Mouse (Mus musculus) limb, embryonic 10.5 days (tissue): Measurements from ENCODE around the gene OR5BS1P. TPM values are rescaled to one million over a fixed set of nuclear protein-coding genes. Genes with fewer than 3 reads are reported as not detected.
"Not testable (repeated sequence)": the region's sequence is repeated elsewhere in the genome, so short reads cannot be mapped to it uniquely, and the experiment has no call there.

ENCODE experiments used
- DNase-seq: peaks from one replicate; pipeline ENCODE4 v3.0.0-alpha.2; 2017; ENCODE audit warnings: low spot score
- H3K27ac ChIP-seq: fragments of 300-500 bp; sonication (generic); 2 replicates; pipeline ENCODE4 v1.5.1; 2016; ENCODE audit warnings: mild to moderate bottlenecking
- H3K27me3 ChIP-seq: fragments of 300-500 bp; sonication (generic); 2 replicates; pipeline ENCODE4 v1.6.1; 2016; ENCODE audit warnings: low read depth, mild to moderate bottlenecking; ENCODE audit not compliant: poor library complexity, severe bottlenecking
- H3K36me3 ChIP-seq: fragments of 300-500 bp; sonication (generic); 2 replicates; pipeline ENCODE4 v1.6.1; 2016; ENCODE audit warnings: mild to moderate bottlenecking, moderate library complexity
- H3K4me1 ChIP-seq: fragments of 300-500 bp; sonication (generic); 2 replicates; pipeline ENCODE4 v1.6.1; 2016
- H3K4me3 ChIP-seq: fragments of 300-500 bp; sonication (generic); 2 replicates; pipeline ENCODE4 v1.5.1; 2016; ENCODE audit warnings: mild to moderate bottlenecking, moderate library complexity
- H3K9me3 ChIP-seq: fragments of 300-500 bp; sonication (generic); replicated peaks from 2 replicates; pipeline ENCODE4 v1.6.1; 2016; ENCODE audit warnings: mild to moderate bottlenecking
- whole genome bisulfite sequencing: fragments of 180-500 bp; shearing (Covaris S2); methylation state at CpG from one replicate; pipeline ENCODE4 v1.1.7; 2016; 5-methylcytosine and 5-hydroxymethylcytosine counted together
- polyA plus RNA-seq: library from polyadenylated mRNA; unstranded; fragments of >200 nt; fragmentation: Nextera tagmentation; extraction: Ambion mirVana; gene quantifications from 2 replicates; pipeline ENCODE4 v1.2.1, GENCODE M21; 2016

The OR5BS1P gene
- not detected in 2 replicates for polyA plus RNA-seq

- H3K4me1 ChIP-seq: no peaks in the 10 kb centered on the region
- H3K36me3 ChIP-seq: no peaks in the 10 kb centered on the region
- H3K4me3 ChIP-seq: no peak within 1 kb of the TSS
- H3K27me3 ChIP-seq: no peaks in the 10 kb centered on the region
- H3K27ac ChIP-seq: no peak within 1 kb of the TSS
- DNase-seq: no peak
- no peaks in the 10 kb centered on the region for H3K9me3 ChIP-seq
- 90% methylated on average over 4 of the region's 4 CpGs for WGBS
Measured at GRCm38 (mm10) chr15:98469596-98469995, at the start of gene OR5BS1P. TSS of gene OR5BS1P (plus strand) at chr15:98469896.

- Histone ChIP-seq H3K27ac (no peak overlapping the region), H3K9me3 (no peaks in the 10 kb centered on the region), H3K27me3 (no peaks in the 10 kb centered on the region), H3K4me3 (no peak overlapping the region), H3K36me3 (no peaks in the 10 kb centered on the region), H3K4me1 (peaks cover 23% of the 10 kb centered on the region)
- WGBS: 68% methylated on average over 4 of the region's 4 CpGs
- no peak for DNase-seq
Measured at GRCm38 (mm10) chr15:98420897-98421296, 48.8 kb upstream of the OR5BS1P start.

- Histone ChIP-seq H3K36me3 (no peaks in the 10 kb centered on the region), H3K4me1 (peaks cover 23% of the 10 kb centered on the region), H3K4me3 (no peak overlapping the region), H3K27ac (no peak overlapping the region; the same call in 1 of the 2 replicates), H3K27me3 (no peaks in the 10 kb centered on the region), H3K9me3 (no peaks in the 10 kb centered on the region)
- 68% methylated on average over 14 of the region's 14 CpGs for WGBS
- DNase-seq: no peak
Measured at GRCm38 (mm10) chr15:98424326-98424725, 45.4 kb upstream of the OR5BS1P start.

GRCm38 (mm10) chr15:98424753-98425152, 44.9 kb upstream of the OR5BS1P start:
- Histone ChIP-seq H3K9me3 (no peaks in the 10 kb centered on the region), H3K4me1 (peaks cover 23% of the 10 kb centered on the region), H3K27me3 (no peaks in the 10 kb centered on the region), H3K4me3 (no peak overlapping the region), H3K27ac (no peak overlapping the region; the same call in 1 of the 2 replicates), H3K36me3 (no peaks in the 10 kb centered on the region)
- peak; percentile 32 for DNase-seq
- WGBS: 59% methylated on average over 6 of the region's 6 CpGs

DNA sequence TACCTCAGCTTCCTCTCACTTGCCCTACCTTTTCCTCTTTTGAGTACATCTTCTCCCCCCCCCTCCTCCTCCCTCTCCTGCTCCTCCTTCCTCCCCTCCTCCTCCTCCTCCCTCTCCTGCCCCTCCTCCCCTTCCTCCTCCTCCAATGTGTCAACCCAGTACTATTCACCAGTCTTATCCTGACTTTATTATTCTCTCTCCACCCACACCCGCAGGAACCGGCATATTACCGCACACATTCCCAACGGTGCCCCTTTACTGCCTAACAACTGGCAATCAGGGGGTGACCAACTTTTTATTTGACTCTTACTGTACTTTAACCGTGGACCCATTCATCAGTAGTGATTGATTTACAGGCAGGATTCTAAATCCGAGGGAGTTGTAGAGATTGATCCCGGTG, 44.5 kb upstream of the OR5BS1P start:
- WGBS: 79% methylated on average over 7 of the region's 7 CpGs
- no peak for DNase-seq
- Histone ChIP-seq H3K27ac (no peak overlapping the region; the same call in 1 of the 2 replicates), H3K9me3 (no peaks in the 10 kb centered on the region), H3K36me3 (no peaks in the 10 kb centered on the region), H3K27me3 (no peaks in the 10 kb centered on the region), H3K4me3 (no peak overlapping the region), H3K4me1 (peaks cover 23% of the 10 kb centered on the region)

- 80% methylated on average over 5 of the region's 5 CpGs for WGBS
- H3K4me1 ChIP-seq, H3K9me3 ChIP-seq, H3K27me3 ChIP-seq, H3K36me3 ChIP-seq, H3K4me3 ChIP-seq, DNase-seq, H3K27ac ChIP-seq: not testable (repeated sequence)
Measured at GRCm38 (mm10) chr15:98430925-98431324, 38.8 kb upstream of the OR5BS1P start, which contains the start of gene Olfr282. TSS of gene Olfr282 (plus strand) at chr15:98431225.

- H3K27me3 ChIP-seq: no peaks in the 10 kb centered on the region
- WGBS: 79% methylated on average over 3 of the region's 3 CpGs
- no peaks in the 10 kb centered on the region for H3K4me1 ChIP-seq
- H3K27ac ChIP-seq: no peak overlapping the region
- H3K4me3 ChIP-seq: no peak overlapping the region
- DNase-seq: no peak
- H3K36me3 ChIP-seq: no peaks in the 10 kb centered on the region
- no peaks in the 10 kb centered on the region for H3K9me3 ChIP-seq
Measured at GRCm38 (mm10) chr15:98444561-98444960, 25.1 kb upstream of the OR5BS1P start.

DNA sequence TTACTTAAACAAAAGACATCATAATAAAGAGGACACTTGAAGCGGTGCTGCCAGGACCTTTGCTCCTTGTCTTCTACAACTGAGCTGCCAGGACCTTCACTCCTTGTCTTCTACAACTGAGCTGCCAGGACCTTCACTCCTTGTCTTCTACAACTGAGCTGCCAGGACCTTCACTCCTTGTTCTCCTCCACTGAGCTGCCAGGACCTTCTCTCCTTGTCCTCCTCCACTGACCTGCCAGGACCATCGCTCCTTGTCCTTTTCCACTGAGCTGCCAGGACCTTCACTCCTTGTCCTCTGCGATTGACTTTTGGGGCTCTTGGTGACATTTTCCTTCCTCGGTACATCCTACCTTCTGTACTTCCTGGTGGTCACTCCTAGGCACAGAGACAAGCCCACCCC, 21.2 kb upstream of the OR5BS1P start:
- WGBS: 56% methylated on average over 4 of the region's 4 CpGs
- Histone ChIP-seq H3K27me3 (no peaks in the 10 kb centered on the region), H3K36me3 (no peaks in the 10 kb centered on the region), H3K4me3 (no peak overlapping the region), H3K9me3 (no peaks in the 10 kb centered on the region), H3K4me1 (no peaks in the 10 kb centered on the region), H3K27ac (no peak overlapping the region)
- DNase-seq: no peak

DNA sequence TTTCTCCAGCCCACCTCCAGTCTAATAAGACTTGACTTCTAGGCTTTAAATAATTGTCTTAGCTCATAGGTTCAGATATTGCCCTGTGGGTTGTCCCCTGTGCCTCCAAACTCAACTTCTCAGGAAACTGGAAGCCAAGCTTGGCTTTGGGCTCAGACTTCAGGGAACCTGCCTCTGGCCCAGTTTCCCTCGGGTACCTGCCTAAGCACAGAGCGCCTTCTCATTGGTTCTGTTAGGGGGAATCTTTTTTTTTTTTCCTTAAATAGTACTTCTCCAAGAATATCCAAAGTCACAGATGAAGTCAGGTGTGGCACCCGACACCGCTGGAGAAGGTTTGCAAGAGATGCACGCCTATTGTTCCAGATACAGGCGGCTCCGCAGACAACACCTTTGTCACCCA, 17.4 kb upstream of the OR5BS1P start, which contains the start of gene Olfr281:
Gene Olfr281 (plus strand): TSS at position 301 of the 400 bp plus-strand sequence.
- no peak within 1 kb of the TSS for H3K27ac ChIP-seq
- H3K4me1 ChIP-seq: no peaks in the 10 kb centered on the region
- H3K36me3 ChIP-seq: no peaks in the 10 kb centered on the region
- H3K27me3 ChIP-seq: no peaks in the 10 kb centered on the region
- no peak for DNase-seq
- H3K4me3 ChIP-seq: no peak within 1 kb of the TSS
- WGBS: 89% methylated on average over 7 of the region's 7 CpGs
- H3K9me3 ChIP-seq: no peaks in the 10 kb centered on the region; the same call in 1 of the 2 replicates

GRCm38 (mm10) chr15:98471539-98471938, 1.8 kb downstream of the OR5BS1P start:
- Histone ChIP-seq H3K27me3 (no peaks in the 10 kb centered on the region), H3K36me3 (no peaks in the 10 kb centered on the region), H3K4me1 (no peaks in the 10 kb centered on the region), H3K27ac (no peak overlapping the region), H3K9me3 (no peaks in the 10 kb centered on the region), H3K4me3 (no peak overlapping the region)
- DNase-seq: no peak
- WGBS: 94% methylated on average over 13 of the region's 13 CpGs

GRCm38 (mm10) chr15:98474958-98475357, 5.3 kb downstream of the OR5BS1P start:
- DNase-seq: no peak
- H3K27ac ChIP-seq: no peak overlapping the region
- no peaks in the 10 kb centered on the region for H3K27me3 ChIP-seq
- 85% methylated on average over 10 of the region's 10 CpGs for WGBS
- no peak overlapping the region for H3K4me3 ChIP-seq
- H3K36me3 ChIP-seq: no peaks in the 10 kb centered on the region
- no peaks in the 10 kb centered on the region for H3K4me1 ChIP-seq
- H3K9me3 ChIP-seq: no peaks in the 10 kb centered on the region

DNA sequence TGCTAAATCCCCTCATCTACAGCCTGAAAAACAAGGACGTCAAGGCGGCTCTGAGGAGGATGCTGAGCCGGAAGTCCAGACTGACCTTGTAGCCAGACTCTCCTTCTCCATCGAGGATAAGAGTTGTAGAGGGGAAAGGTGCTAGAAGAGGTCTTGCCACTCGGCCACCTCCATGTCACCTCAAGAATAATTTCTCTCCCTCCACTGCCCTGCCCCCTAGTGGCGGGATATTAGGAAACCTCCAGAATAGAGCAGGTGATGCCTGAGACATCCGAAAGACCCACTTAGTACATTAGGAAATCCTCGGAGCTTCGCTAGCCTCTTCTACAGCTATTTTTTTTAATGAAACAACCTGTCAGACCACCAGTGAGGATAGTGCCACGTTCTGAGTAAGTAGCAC, 5.7 kb downstream of the OR5BS1P start:
- Histone ChIP-seq H3K27me3 (no peaks in the 10 kb centered on the region), H3K36me3 (no peaks in the 10 kb centered on the region), H3K27ac (no peak overlapping the region), H3K4me3 (no peak overlapping the region), H3K9me3 (no peaks in the 10 kb centered on the region), H3K4me1 (no peaks in the 10 kb centered on the region)
- WGBS: 55% methylated on average over 10 of the region's 10 CpGs
- DNase-seq: peak; percentile 56

DNA sequence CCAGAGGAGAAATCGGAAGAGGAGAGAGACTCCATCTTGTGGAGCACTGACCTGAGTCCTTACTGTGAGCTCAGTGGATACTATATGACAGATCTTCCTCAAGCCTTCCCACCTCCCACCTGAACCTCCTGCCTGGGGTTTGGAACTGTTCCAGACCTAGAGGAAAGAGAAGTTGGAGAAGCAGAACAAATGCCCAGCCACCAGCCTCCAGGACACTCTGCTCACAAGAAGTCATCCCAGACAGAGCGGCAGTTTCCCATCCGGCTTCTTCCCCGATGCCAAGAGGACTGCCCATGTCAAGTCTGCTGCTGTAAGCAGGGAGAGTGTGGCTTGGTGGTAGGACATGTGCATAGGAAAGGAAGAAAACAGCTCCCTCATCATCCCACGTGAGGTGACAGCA, 6.6 kb downstream of the OR5BS1P start:
- Histone ChIP-seq H3K36me3 (no peaks in the 10 kb centered on the region), H3K9me3 (no peaks in the 10 kb centered on the region), H3K4me3 (no peak overlapping the region), H3K27me3 (no peaks in the 10 kb centered on the region), H3K27ac (no peak overlapping the region), H3K4me1 (no peaks in the 10 kb centered on the region)
- 81% methylated on average over 5 of the region's 5 CpGs for WGBS
- DNase-seq: no peak

DNA sequence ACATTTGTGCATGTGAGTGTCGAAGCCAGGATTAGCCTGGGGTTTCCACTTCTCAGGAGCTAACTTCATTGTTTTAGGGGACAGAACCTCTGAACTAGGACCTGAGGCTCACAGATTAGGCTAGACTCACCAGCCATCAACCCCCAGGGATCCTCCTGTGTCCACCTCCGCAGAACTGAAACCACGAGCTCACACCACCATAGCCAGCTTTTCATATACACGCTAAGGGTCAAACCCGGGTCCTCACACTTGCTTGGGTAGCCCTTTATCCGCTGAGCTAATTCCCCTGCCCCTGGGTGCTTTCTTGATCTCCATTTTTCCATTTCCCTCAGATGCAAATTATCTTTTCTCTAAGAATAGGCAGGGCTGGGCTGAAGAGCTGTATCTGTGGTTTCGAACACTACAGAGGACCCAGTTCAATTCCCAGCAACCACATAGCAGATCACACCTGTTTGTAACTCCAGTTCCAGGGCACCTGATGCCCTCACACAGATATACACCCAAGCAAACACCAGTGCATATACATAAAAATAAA, 9.9 kb downstream of the OR5BS1P start:
- H3K27me3 ChIP-seq: no peaks in the 10 kb centered on the region
- 77% methylated on average over 7 of the region's 7 CpGs for WGBS

More for the DNA sequence above, 9.9 kb downstream of the OR5BS1P start:
- Histone ChIP-seq H3K4me3 (no peak overlapping the region), H3K4me1 (peaks cover 7% of the 10 kb centered on the region; the same call in 1 of the 2 replicates), H3K36me3 (no peaks in the 10 kb centered on the region), H3K9me3 (no peaks in the 10 kb centered on the region), H3K27ac (no peak overlapping the region)
- DNase-seq: no peak
